Mouse (Mus musculus) erythroblast, embryonic 14.5 days (primary cell): ENCODE measurements around the gene Npnt.

Experiments
- GATA1 ChIP-seq: IDR thresholded peaks from 2 replicates; pipeline ENCODE4 v1.6.1; 2012; ENCODE audit warnings: low read length, inconsistent platforms, mixed read lengths
- TAL1 ChIP-seq: IDR thresholded peaks from 3 replicates; pipeline ENCODE4 v1.6.1; 2012; ENCODE audit warnings: low read length, inconsistent platforms, mixed read lengths

DNA sequence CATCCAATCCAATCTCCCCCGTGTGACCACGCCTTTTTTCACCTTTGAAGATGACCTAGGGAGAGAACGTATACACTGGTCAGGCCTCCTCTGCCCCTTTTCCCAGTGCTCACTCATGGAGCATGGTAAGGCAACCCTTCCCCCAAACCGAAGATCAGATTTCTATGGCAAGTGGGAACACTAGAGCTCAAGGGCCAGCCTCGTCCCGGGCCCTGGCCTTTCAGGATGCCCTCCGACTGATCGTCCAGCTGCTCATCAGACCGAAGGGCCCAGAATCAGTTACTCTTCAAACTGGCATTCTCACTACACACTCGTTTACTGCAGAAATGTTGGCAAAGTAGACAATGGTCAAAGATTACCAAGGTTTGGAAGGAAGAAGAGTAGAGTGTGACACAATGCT lies 65.6 kb downstream of the Npnt start:
- TF ChIP-seq TAL1 (no peak), GATA1 (no peak)
